Mouse (Mus musculus): Measurements from ENCODE around the gene Tlx3. TPM values are rescaled to one million over a fixed set of nuclear protein-coding genes. Genes with fewer than 3 reads are reported as not detected.

The Tlx3 gene
- polyA plus RNA-seq, 1 experiment from 2014 or later = not detected

DNA sequence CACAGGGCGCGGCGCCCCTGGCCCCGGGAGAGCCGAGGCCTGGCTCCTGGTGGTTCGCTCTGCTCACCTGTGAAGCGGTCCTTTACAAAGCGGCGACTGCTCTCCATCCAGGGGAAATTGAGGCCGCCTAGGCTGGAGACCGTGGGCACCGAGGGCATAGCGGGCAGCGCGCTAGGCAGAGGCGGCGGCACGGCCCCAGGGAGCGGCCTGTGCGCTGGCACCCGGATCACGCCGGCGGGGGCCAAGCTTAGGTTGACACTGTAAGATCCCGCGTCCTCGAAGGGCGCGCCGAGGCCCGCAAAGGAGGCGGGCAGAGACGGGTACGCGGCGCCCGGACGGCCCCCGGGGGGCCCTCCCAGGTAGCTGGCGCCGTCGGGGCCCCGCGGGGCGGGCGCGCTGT is 417 bp downstream of the Tlx3 start:
- no peaks in the 10 kb centered on the region; the same call in 1 of the 2 replicates for H3K9me3 ChIP-seq
- peaks cover 100% of the 10 kb centered on the region for H3K27me3 ChIP-seq (ENCODE audit: poor library complexity, severe bottlenecking)
- peak overlapping the region; percentile 50 for H3K4me3 ChIP-seq
- WGBS = 1% methylated on average over 47 of the region's 47 CpGs
- peak; percentile 46 for DNase-seq (ENCODE audit: extremely low spot score, low spot score)
- H3K4me1 ChIP-seq = peaks cover 63% of the 10 kb centered on the region
- H3K36me3 ChIP-seq (replicated peaks) = no peaks in the 10 kb centered on the region
- 0 out of 2 replicates have a peak overlapping the region, but pooled peaks have one; percentile 8 for H3K27ac ChIP-seq

DNA sequence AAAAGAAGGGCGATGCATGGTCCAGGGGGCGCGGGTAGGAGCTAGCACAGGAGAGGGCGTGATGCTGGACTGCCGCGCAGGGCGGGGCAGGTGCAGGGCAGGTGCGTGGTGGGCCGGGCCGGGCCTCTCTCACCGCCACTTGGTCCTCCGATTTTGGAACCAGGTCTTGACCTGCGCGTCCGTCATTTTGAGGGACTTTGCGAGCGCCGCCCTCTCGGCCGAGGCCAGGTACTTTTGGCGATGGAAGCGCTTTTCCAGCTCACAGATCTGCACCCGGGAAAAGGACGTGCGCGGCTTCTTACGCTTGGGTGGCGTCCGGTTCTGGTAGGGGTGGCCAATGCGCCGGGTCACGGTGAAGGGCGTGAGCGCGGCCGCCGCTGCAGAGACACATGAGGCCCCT is 1.1 kb downstream of the Tlx3 start:
- under 1% methylated on average over 37 of the region's 37 CpGs for WGBS

DNA sequence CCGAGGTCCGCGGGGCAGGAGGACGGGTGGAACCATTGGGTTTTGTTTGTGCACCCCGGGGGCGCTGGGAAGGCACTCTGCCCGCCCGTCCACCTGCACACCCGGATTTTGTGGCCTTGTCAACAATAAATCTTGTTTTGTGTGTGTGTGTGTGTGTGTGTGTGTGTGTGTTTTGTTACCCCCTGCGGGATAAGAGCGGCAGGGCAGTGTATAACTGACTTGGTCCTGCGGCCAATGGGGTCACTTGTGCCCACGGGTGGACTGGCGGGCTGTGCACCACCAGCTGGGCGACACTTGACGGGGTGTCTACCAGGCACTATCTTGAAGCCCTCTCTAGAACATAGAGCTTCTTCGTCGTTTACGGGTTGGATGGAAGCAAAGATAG is 1.8 kb downstream of the Tlx3 start:
- Histone ChIP-seq H3K36me3 (replicated peaks) (no peaks in the 10 kb centered on the region), H3K27me3 (ENCODE audit: poor library complexity, severe bottlenecking) (peaks cover 100% of the 10 kb centered on the region), H3K4me3 (peak overlapping the region; percentile 48), H3K4me1 (peaks cover 65% of the 10 kb centered on the region), H3K9me3 (peaks cover 8% of the 10 kb centered on the region), H3K27ac (no peak overlapping the region)
- DNase-seq (ENCODE audit: extremely low spot score, low spot score) = no peak
- WGBS = 2% methylated on average over 19 of the region's 19 CpGs

More for the DNA sequence above, 1.1 kb downstream of the Tlx3 start:
- H3K27ac ChIP-seq = no peak overlapping the region
- H3K4me3 ChIP-seq = peak overlapping the region; percentile 50
- H3K9me3 ChIP-seq = peaks cover 6% of the 10 kb centered on the region
- peaks cover 100% of the 10 kb centered on the region for H3K27me3 ChIP-seq (ENCODE audit: poor library complexity, severe bottlenecking)
- no peaks in the 10 kb centered on the region for H3K36me3 ChIP-seq (replicated peaks)
- DNase-seq (ENCODE audit: extremely low spot score, low spot score) = peak; percentile 49
- peaks cover 63% of the 10 kb centered on the region for H3K4me1 ChIP-seq

DNA sequence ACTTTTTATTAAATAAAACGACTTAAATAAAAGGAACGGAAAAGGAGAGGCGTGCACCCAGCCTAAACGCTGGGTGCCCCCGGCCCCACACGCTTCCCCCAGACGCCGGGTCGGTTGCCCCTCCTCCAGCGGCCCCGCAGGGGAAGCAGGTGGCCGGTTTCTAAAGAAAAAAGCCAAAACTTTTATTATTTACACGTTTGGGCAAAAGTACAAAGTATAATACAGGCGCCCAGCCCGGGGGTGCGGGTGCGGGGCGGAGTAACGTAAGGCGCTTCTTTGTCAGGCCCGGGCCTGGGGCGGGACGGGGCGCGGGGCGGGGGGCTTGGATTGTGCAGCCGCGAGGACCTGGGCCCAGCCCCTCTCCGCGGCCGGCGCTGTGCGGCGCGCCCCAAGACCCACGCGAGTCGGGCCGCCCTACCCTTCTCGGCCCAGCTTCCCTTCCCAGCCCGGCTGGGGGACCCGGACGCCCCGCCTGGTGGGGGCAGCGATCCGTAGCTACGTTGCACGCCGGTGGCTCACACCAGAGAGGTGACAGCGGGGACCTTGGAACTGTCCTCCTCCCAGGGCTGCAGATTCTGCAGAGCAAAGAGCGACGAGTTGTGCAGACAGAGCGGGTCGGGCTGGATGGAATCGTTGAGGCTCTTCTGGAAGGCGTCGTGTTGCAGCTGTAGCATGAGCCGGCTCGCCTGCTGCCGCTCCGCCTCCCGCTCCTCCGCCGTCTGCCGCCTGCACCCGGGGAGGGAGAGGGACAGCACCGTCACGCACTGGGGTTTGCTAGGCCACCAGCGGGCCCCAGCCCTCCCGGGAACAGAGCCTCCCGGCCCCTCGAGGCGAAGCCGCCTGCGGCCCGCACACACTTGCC is 2.4 kb downstream of the Tlx3 start:
- peaks cover 8% of the 10 kb centered on the region for H3K9me3 ChIP-seq
- 0 out of 2 replicates have a peak overlapping the region, but pooled peaks have one; percentile 11 for H3K27ac ChIP-seq
- WGBS = under 1% methylated on average over 75 of the region's 76 CpGs
- H3K4me3 ChIP-seq = peak overlapping the region; percentile 48
- peak; percentile 67 for DNase-seq (ENCODE audit: extremely low spot score, low spot score)
- no peaks in the 10 kb centered on the region for H3K36me3 ChIP-seq (replicated peaks)
- peaks cover 100% of the 10 kb centered on the region for H3K27me3 ChIP-seq (ENCODE audit: poor library complexity, severe bottlenecking)
- peaks cover 68% of the 10 kb centered on the region for H3K4me1 ChIP-seq

DNA sequence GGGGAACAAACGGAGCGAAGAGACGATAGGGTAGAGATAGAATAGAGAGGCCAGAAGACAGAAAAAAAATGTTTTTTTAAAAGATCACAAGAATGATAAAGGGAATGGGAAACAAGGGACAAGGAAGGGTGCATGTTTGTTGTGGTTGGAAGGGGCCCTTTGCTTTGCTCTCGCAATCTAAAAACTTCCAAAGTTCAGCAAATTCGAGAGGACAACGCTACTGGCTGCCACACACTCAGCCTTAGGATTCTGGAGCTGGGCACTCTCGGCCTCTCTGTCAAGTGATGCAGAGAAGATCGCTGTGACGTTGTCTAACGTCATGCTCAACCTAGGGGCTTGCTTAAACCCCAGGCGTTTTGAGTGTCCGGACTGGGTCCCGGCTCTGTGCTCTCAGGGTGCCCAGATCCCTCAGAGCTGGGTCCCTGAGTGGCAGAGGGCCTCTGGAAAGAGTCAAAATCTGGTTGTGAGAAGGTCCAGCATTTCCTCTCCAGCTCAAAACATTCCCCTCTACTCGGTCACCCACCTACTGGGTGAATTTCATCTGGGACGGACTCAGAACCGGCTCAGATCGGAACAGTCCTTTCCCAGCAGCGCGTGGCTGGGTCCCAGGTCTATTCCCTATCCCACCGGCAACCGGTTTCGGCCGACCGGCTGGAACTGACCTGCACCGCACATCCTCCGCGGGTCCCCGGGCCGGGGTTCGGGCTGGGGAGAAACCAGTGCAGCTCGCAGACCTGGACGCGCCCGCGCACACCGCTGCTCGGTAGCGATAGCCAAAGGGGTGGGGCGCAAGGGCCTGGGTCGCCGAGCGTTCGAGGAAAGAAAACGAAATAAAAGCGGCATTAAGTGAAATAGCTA is 3.3 kb downstream of the Tlx3 start:
- no peaks in the 10 kb centered on the region for H3K36me3 ChIP-seq (replicated peaks)
- peak; percentile 55 for DNase-seq (ENCODE audit: extremely low spot score, low spot score)
- H3K27me3 ChIP-seq (ENCODE audit: poor library complexity, severe bottlenecking) = peaks cover 100% of the 10 kb centered on the region
- peaks cover 8% of the 10 kb centered on the region for H3K9me3 ChIP-seq
- peaks cover 65% of the 10 kb centered on the region for H3K4me1 ChIP-seq
- H3K27ac ChIP-seq = no peak overlapping the region
- WGBS = under 1% methylated on average over 45 of the region's 45 CpGs
- H3K4me3 ChIP-seq = peak overlapping the region; percentile 48

DNA sequence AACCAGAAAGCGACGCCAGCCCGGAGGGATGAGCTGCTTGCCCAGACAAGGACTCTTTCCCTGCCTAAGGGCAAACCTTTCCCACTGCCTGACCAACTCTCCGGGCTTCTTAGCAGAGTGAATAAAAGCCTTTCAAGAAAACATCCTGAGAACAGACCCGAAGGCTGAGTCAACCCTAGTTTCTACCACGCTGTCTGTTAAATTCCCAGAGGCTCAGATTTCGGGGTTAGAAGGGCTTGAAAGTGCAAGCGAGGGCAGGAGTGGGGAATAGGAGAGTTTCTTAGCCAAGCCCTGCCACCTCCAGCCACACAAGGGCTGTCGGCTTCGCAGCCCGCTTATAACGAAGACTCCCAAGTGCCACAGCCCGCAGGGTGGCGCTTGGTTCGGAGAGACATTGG is 4.3 kb downstream of the Tlx3 start:
- H3K9me3 ChIP-seq = peaks cover 8% of the 10 kb centered on the region
- peaks cover 60% of the 10 kb centered on the region for H3K4me1 ChIP-seq
- peak; percentile 44 for DNase-seq (ENCODE audit: extremely low spot score, low spot score)
- under 1% methylated on average over 15 of the region's 15 CpGs for WGBS
- no peak overlapping the region for H3K4me3 ChIP-seq
- H3K36me3 ChIP-seq (replicated peaks) = no peaks in the 10 kb centered on the region
- H3K27ac ChIP-seq = no peak overlapping the region
- peaks cover 100% of the 10 kb centered on the region for H3K27me3 ChIP-seq (ENCODE audit: poor library complexity, severe bottlenecking)

DNA sequence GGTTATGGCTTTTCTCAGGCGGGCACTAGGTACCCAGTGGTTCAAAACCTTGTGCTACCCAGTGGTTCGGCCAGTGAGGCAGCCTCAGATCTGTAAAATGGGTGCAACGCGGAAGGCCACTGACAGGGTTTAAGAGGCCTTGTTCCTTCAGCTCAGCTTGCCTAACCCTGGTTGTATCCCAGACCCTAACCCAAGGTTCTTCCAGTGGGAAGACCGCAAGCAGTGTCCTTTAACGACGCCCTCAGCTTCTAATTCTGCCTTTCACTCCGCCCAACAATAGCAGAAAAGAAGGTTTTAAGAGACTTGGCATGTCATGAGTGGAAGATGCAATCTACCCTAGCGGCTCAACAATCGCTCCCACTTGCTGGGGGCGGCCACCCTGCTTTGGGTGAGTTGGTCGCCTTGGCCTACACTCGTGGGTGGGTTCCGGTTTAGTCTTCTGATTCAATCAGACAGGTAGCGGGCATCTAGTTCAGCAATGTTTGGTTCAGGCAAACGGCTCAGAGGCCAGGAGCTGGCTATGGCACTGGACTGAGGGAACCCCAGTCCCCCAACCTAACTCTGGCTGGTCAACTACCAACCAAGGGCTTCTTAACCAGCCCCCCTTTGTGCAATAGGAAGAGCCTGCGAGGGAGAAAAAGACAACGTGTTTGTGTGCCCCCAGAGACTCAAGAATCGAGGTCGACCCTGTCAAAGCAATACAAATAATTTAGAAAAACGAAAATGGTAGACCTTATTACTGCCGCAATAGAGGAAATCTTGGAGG is 4.9 kb downstream of the Tlx3 start:
- Histone ChIP-seq H3K36me3 (replicated peaks) (no peaks in the 10 kb centered on the region), H3K9me3 (peaks cover 8% of the 10 kb centered on the region), H3K27ac (no peak overlapping the region), H3K27me3 (ENCODE audit: poor library complexity, severe bottlenecking) (peaks cover 100% of the 10 kb centered on the region), H3K4me3 (no peak overlapping the region), H3K4me1 (peaks cover 60% of the 10 kb centered on the region)
- 14% methylated on average over 22 of the region's 22 CpGs for WGBS
- peak; percentile 27 for DNase-seq (ENCODE audit: extremely low spot score, low spot score)

DNA sequence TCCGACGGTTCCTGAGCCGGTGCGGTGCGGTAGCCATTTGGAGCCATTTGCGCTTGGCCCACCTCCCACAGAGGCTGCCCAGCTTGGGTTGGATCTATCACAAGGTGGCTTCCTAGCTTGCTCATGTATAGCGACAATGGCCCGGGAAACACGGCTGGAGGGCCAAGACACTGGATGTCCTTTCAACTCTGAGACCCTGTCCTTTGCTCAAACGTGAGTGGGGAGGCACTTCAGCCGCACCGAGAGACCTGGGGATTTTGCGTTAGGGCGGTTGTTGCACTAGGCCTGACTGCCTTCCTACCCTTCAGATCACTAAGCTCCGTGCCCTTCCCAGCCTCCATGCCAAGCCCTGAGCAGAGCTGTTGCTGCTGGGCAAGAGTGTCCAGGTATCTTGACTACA is 5.7 kb downstream of the Tlx3 start:
- H3K36me3 ChIP-seq (replicated peaks) = no peaks in the 10 kb centered on the region
- H3K9me3 ChIP-seq = peaks cover 8% of the 10 kb centered on the region
- no peak overlapping the region for H3K4me3 ChIP-seq
- H3K27ac ChIP-seq = no peak overlapping the region
- peak; percentile 36 for DNase-seq (ENCODE audit: extremely low spot score, low spot score)
- WGBS = 17% methylated on average over 15 of the region's 15 CpGs
- H3K27me3 ChIP-seq (ENCODE audit: poor library complexity, severe bottlenecking) = peaks cover 100% of the 10 kb centered on the region
- H3K4me1 ChIP-seq = peaks cover 57% of the 10 kb centered on the region

DNA sequence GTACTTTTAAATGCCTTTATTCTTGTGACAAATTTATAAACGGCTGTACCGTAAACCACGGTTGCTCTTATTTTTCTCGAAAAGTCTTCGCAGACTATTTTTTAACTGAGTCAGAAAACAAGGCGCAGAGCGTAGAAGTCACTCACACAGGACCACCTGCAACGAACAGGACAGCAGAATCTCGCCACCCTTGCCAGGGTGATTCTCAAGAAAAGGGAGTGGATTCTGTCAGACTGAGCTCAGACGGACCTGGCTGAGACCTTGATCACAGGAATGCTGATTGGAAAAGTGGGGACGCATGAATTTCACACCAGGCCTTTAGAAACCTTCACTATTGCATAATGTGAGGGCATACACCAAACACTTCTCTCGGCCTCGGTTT is 6.3 kb downstream of the Tlx3 start:
- Histone ChIP-seq H3K27ac (no peak overlapping the region), H3K4me3 (no peak overlapping the region), H3K27me3 (ENCODE audit: poor library complexity, severe bottlenecking) (peaks cover 100% of the 10 kb centered on the region), H3K9me3 (peaks cover 8% of the 10 kb centered on the region), H3K36me3 (replicated peaks) (no peaks in the 10 kb centered on the region), H3K4me1 (peaks cover 51% of the 10 kb centered on the region)
- DNase-seq (ENCODE audit: extremely low spot score, low spot score) = no peak
- WGBS = 22% methylated on average over 13 of the region's 13 CpGs

DNA sequence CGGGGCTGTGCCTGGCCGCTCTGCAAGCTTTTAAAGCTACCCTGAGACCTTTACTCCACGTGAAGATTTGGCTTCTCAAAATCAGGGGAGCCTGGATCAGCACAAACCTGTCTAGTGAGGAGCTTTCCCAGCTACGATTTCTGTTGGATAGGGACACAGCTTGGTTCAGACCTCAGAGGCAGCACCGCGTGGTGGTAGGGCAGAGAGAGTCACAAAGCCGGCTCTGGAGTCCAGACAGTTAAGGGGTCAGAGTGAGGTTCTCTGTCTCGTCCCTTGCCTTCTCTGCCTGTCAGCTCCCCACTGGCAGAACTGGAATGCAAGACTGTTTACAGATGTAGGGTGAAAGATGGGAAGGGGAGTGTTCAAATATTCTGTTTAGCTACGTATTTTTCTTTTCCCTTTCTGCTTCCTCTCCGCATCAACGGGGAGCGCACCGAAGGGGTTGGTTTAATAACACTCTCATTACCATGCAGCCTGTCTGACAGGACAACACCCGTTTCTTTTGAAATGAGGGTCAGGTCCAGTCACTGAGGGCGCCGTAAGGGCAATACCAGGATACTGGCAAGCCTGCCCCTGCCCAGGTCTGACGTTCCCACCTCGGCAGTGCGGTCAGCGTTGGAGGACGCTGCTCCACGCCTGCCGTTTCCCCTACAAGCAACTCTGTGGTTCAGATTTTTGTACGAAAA is 6.8 kb downstream of the Tlx3 start:
- Histone ChIP-seq H3K9me3 (peaks cover 8% of the 10 kb centered on the region), H3K4me1 (peaks cover 46% of the 10 kb centered on the region), H3K36me3 (replicated peaks) (no peaks in the 10 kb centered on the region), H3K27ac (no peak overlapping the region), H3K27me3 (ENCODE audit: poor library complexity, severe bottlenecking) (peaks cover 100% of the 10 kb centered on the region), H3K4me3 (no peak overlapping the region)
- 8% methylated on average over 24 of the region's 24 CpGs for WGBS
- peak; percentile 41 for DNase-seq (ENCODE audit: extremely low spot score, low spot score)

DNA sequence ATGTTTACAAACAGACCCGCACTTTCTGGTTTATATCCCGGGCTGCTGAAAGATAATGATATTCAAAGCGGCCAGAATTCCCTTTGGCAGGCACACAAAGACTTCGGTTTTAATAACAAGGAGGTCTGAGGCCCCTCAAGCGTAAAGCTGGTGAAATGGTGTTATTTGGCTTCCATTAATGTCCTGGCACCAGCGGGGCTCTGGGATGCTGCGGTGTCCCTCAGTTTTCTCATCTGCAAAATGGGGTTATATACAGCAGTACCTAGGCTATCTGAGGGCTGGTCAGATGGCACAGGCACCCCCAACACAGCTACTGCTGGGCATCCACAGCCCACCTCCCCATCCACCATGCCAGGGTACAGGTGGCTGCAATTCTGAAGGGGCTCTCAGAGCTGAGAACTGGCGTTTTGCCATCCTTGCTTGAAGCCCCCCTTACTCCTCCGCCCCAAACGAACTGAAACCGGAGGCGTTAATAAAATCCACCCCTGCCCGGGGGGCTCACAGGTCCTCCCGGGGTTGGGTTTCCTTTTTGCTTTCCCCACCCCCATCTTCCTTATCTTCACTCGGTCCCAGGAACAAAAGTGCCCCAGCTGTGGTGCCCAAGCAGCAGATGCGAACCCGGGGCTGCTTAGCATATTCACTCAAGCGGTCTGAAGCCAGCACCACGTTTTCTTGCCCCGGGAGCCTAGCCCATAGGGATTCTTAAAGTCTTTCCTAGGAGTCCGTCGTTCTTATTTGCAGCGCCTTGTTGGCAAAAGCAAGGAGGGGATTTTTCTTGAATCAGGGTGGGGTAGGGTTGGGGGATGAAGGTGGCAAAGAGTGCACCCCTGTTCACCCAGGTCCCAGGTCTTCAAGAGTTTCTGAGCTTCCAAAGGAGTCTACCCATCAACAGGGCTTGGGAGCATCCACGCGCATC is 7.6 kb downstream of the Tlx3 start:
- H3K4me3 ChIP-seq = no peak overlapping the region
- no peak overlapping the region for H3K27ac ChIP-seq
- H3K36me3 ChIP-seq (replicated peaks) = no peaks in the 10 kb centered on the region
- peaks cover 38% of the 10 kb centered on the region for H3K4me1 ChIP-seq
- H3K27me3 ChIP-seq (ENCODE audit: poor library complexity, severe bottlenecking) = peaks cover 100% of the 10 kb centered on the region
- H3K9me3 ChIP-seq = peaks cover 8% of the 10 kb centered on the region
- no peak for DNase-seq (ENCODE audit: extremely low spot score, low spot score)
- WGBS = 2% methylated on average over 25 of the region's 25 CpGs
